Mouse (Mus musculus): ENCODE data around the gene Cacna1a. TPM values are rescaled to one million over a fixed set of nuclear protein-coding genes. Genes with fewer than 3 reads are reported as not detected.
A peak's percentile ranks its signal among the peaks of the same experiment; 100 is the strongest.

Cacna1a gene
- polyA plus RNA-seq, 1 experiment = 21.6 TPM

DNA sequence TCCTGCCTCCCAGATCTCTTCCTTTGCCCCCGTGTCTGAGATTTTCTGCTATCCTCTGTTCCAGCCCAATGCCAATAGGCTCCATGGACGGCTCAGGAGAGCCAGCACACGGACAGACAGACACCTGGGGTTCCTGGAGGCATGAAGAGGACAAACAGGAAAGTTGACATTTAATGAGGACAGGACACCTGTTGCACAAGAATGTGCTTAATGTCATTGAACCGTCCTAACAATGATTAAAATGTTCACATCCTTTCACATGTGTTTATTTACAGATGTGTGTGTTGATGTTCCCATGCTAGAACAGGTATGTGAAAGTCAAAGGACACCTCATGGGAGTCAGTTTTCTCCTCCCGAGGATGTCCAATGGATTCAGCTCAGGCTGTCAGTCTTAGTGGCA, 254.8 kb downstream of the Cacna1a start:
- TF ChIP-seq GATA1 (IDR thresholded peaks at IDR 0.05; ENCODE audit: borderline replicate concordance, low read length) = no peak
- no peak for TF ChIP-seq FLI1 (IDR thresholded peaks at IDR 0.05; ENCODE audit: low read length)
- no peaks in the 10 kb centered on the region for H3K9me3 ChIP-seq
- peaks cover 30% of the 10 kb centered on the region for H3K4me1 ChIP-seq
- H3K27me3 ChIP-seq (replicated peaks) = peaks cover 5% of the 10 kb centered on the region
- no peak overlapping the region for H3K4me3 ChIP-seq (replicated peaks)
- no peaks in the 10 kb centered on the region for H3K36me3 ChIP-seq (replicated peaks; ENCODE audit: low read length)

GRCm38 (mm10) chr8:84646800-84647199, 258.6 kb downstream of the Cacna1a start:
- TF ChIP-seq FLI1 (IDR thresholded peaks at IDR 0.05; ENCODE audit: low read length) = no peak
- no peak for TF ChIP-seq GATA1 (IDR thresholded peaks at IDR 0.05; ENCODE audit: borderline replicate concordance, low read length)
- Histone ChIP-seq H3K4me1 (peaks cover 27% of the 10 kb centered on the region), H3K4me3 (replicated peaks) (no peak overlapping the region), H3K27me3 (replicated peaks) (no peaks in the 10 kb centered on the region), H3K36me3 (replicated peaks; ENCODE audit: low read length) (no peaks in the 10 kb centered on the region), H3K9me3 (no peaks in the 10 kb centered on the region)

- Histone ChIP-seq H3K9me3 (no peaks in the 10 kb centered on the region), H3K4me3 (replicated peaks) (peak overlapping the region; percentile 33), H3K4me1 (peaks cover 23% of the 10 kb centered on the region), H3K36me3 (replicated peaks; ENCODE audit: low read length) (no peaks in the 10 kb centered on the region), H3K27me3 (replicated peaks) (no peaks in the 10 kb centered on the region)
- TF ChIP-seq GATA1 (IDR thresholded peaks at IDR 0.05; ENCODE audit: borderline replicate concordance, low read length) (no peak), FLI1 (IDR thresholded peaks at IDR 0.05; ENCODE audit: low read length) (no peak)
These were observed 259.2 kb downstream of the Cacna1a start for GRCm38 (mm10) chr8:84647461-84647901.

GRCm38 (mm10) chr8:84650213-84650612, 262.0 kb downstream of the Cacna1a start:
- Histone ChIP-seq H3K36me3 (replicated peaks; ENCODE audit: low read length) (no peaks in the 10 kb centered on the region), H3K27me3 (replicated peaks) (no peaks in the 10 kb centered on the region), H3K4me1 (peaks cover 21% of the 10 kb centered on the region), H3K9me3 (no peaks in the 10 kb centered on the region), H3K4me3 (replicated peaks) (no peak overlapping the region)
- no peak for TF ChIP-seq GATA1 (IDR thresholded peaks at IDR 0.05; ENCODE audit: borderline replicate concordance, low read length)
- TF ChIP-seq FLI1 (IDR thresholded peaks at IDR 0.05; ENCODE audit: low read length) = no peak

DNA sequence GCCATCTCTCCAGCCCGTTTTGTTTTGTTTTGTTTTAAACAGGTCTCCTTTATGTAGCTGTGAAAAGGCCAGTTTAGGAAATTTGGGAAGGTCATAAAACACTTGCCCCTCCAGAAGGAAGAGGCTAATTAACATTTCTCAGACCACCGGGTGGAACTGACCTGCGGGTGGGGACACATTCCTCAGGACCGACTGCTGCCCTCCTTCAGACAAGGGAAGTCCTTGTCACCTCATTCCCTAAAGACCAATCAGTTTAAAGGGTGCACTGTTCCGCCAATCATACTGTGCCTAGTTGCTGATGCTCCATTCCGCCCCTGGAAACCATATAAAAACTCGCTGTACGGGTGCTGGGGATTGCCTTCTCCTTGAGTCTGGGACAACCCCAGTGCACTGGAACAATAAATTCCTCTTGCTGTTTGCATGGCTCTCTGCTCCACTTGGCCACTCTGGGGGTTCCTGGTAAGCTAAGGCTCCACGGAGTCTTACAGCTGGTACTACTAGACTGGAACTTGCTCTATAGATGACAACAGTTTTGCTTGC, 264.9 kb downstream of the Cacna1a start:
- H3K4me3 ChIP-seq (replicated peaks) = no peak overlapping the region
- H3K9me3 ChIP-seq = no peaks in the 10 kb centered on the region
- no peaks in the 10 kb centered on the region for H3K27me3 ChIP-seq (replicated peaks)
- TF ChIP-seq GATA1 (IDR thresholded peaks at IDR 0.05; ENCODE audit: borderline replicate concordance, low read length) (no peak), FLI1 (IDR thresholded peaks at IDR 0.05; ENCODE audit: low read length) (no peak)
- H3K36me3 ChIP-seq (replicated peaks; ENCODE audit: low read length) = no peaks in the 10 kb centered on the region
- peaks cover 43% of the 10 kb centered on the region for H3K4me1 ChIP-seq

- H3K4me3 ChIP-seq (replicated peaks) = no peak overlapping the region
- no peaks in the 10 kb centered on the region for H3K9me3 ChIP-seq
- H3K36me3 ChIP-seq (replicated peaks; ENCODE audit: low read length) = no peaks in the 10 kb centered on the region
- H3K4me1 ChIP-seq = peaks cover 53% of the 10 kb centered on the region
- TF ChIP-seq FLI1 (IDR thresholded peaks at IDR 0.05; ENCODE audit: low read length) (no peak), GATA1 (IDR thresholded peaks at IDR 0.05; ENCODE audit: borderline replicate concordance, low read length) (no peak)
- H3K27me3 ChIP-seq (replicated peaks) = no peaks in the 10 kb centered on the region
These were observed 266.4 kb downstream of the Cacna1a start for GRCm38 (mm10) chr8:84654597-84654996.

GRCm38 (mm10) chr8:84655336-84656190, 267.3 kb downstream of the Cacna1a start:
- H3K4me1 ChIP-seq = peaks cover 58% of the 10 kb centered on the region
- H3K9me3 ChIP-seq = no peaks in the 10 kb centered on the region
- H3K27me3 ChIP-seq (replicated peaks) = no peaks in the 10 kb centered on the region
- TF ChIP-seq GATA1 (IDR thresholded peaks at IDR 0.05; ENCODE audit: borderline replicate concordance, low read length) = no peak
- no peak for TF ChIP-seq FLI1 (IDR thresholded peaks at IDR 0.05; ENCODE audit: low read length)
- H3K4me3 ChIP-seq (replicated peaks) = peak overlapping the region; percentile 91
- no peaks in the 10 kb centered on the region for H3K36me3 ChIP-seq (replicated peaks; ENCODE audit: low read length)

DNA sequence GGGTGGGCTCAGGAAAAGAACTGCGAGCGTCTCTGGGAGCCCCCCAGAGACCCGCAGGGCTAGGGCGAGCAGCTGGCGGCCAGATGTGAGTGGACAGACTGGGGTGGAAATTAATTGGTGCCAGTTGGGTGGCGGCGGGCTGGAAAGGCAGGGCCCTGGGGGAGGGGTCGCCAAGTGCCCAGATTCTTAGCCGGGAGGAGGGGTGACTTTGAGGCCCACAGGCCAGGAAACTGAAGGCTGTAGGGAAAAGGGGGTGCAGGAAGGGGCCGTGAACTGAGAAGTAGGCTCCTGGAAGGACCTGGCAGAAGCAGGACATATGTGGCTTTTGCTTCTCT, 267.9 kb downstream of the Cacna1a start:
- peaks cover 59% of the 10 kb centered on the region for H3K4me1 ChIP-seq
- TF ChIP-seq GATA1 (IDR thresholded peaks at IDR 0.05; ENCODE audit: borderline replicate concordance, low read length) (no peak), FLI1 (IDR thresholded peaks at IDR 0.05; ENCODE audit: low read length) (no peak)
- no peaks in the 10 kb centered on the region for H3K36me3 ChIP-seq (replicated peaks; ENCODE audit: low read length)
- no peaks in the 10 kb centered on the region for H3K27me3 ChIP-seq (replicated peaks)
- no peaks in the 10 kb centered on the region for H3K9me3 ChIP-seq
- peak overlapping the region; percentile 91 for H3K4me3 ChIP-seq (replicated peaks)

GRCm38 (mm10) chr8:84656641-84657126, 268.4 kb downstream of the Cacna1a start:
- Histone ChIP-seq H3K4me1 (peaks cover 56% of the 10 kb centered on the region), H3K27me3 (replicated peaks) (no peaks in the 10 kb centered on the region), H3K9me3 (no peaks in the 10 kb centered on the region), H3K4me3 (replicated peaks) (peak overlapping the region; percentile 91), H3K36me3 (replicated peaks; ENCODE audit: low read length) (no peaks in the 10 kb centered on the region)
- TF ChIP-seq GATA1 (IDR thresholded peaks at IDR 0.05; ENCODE audit: borderline replicate concordance, low read length) (no peak), FLI1 (IDR thresholded peaks at IDR 0.05; ENCODE audit: low read length) (no peak)

GRCm38 (mm10) chr8:84657203-84657602, 269.0 kb downstream of the Cacna1a start:
- no peaks in the 10 kb centered on the region for H3K9me3 ChIP-seq
- H3K36me3 ChIP-seq (replicated peaks; ENCODE audit: low read length) = no peaks in the 10 kb centered on the region
- no peaks in the 10 kb centered on the region for H3K27me3 ChIP-seq (replicated peaks)
- peak overlapping the region; percentile 91 for H3K4me3 ChIP-seq (replicated peaks)
- peaks cover 57% of the 10 kb centered on the region for H3K4me1 ChIP-seq
- TF ChIP-seq GATA1 (IDR thresholded peaks at IDR 0.05; ENCODE audit: borderline replicate concordance, low read length) = no peak
- no peak for TF ChIP-seq FLI1 (IDR thresholded peaks at IDR 0.05; ENCODE audit: low read length)
